Mouse (Mus musculus): ENCODE measurements around the gene Supt3. TPM values are rescaled to one million over a fixed set of nuclear protein-coding genes. Genes with fewer than 3 reads are reported as not detected.

The Supt3 gene
- polyA plus RNA-seq, 1 experiment, result 11.4 TPM

DNA sequence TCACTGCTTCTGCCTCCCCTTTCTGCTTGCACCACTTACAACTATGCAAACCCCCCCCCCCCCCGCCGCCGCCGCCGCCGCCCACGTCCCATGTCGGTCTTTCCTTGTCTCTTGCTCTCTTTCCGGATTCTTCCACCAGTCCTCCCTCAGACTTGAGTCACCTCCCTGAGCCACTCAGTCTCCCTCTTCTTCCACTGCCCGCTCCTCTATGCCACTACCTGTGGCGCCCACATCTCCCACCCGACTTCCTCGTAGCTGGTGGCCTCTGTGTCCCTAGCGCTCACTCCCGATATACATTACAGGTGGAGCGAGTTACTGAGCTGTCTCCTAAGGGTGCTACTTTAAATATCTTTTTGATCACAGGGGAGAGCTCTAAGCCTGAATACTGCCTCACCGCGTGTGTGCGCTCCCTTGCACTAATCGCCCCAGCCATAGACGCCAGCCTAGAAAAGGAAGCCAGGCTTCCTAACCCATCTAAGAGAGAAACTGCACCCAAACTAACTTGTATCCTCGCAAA lies 38.8 kb upstream of the Supt3 start:
- peaks cover 63% of the 10 kb centered on the region for H3K27me3 ChIP-seq (replicated peaks)

GRCm38 (mm10) chr17:44742246-44742645 lies 34.7 kb upstream of the Supt3 start:
- Histone ChIP-seq H3K36me3 (replicated peaks; ENCODE audit: low read length) (no peaks in the 10 kb centered on the region), H3K9me3 (no peaks in the 10 kb centered on the region), H3K4me3 (replicated peaks) (no peak overlapping the region), H3K27me3 (replicated peaks) (peaks cover 30% of the 10 kb centered on the region), H3K4me1 (peaks cover 14% of the 10 kb centered on the region)
- TF ChIP-seq FLI1 (IDR thresholded peaks at IDR 0.05; ENCODE audit: low read length) (no peak), GATA1 (IDR thresholded peaks at IDR 0.05; ENCODE audit: borderline replicate concordance, low read length) (no peak)

More for the DNA sequence above, 38.8 kb upstream of the Supt3 start:
- no peak for TF ChIP-seq FLI1 (IDR thresholded peaks at IDR 0.05; ENCODE audit: low read length)
- no peak for TF ChIP-seq GATA1 (IDR thresholded peaks at IDR 0.05; ENCODE audit: borderline replicate concordance, low read length)
- peak overlapping the region; percentile 90 for H3K4me3 ChIP-seq (replicated peaks)
- no peaks in the 10 kb centered on the region for H3K36me3 ChIP-seq (replicated peaks; ENCODE audit: low read length)
- H3K9me3 ChIP-seq, result no peaks in the 10 kb centered on the region
- peaks cover 39% of the 10 kb centered on the region for H3K4me1 ChIP-seq

DNA sequence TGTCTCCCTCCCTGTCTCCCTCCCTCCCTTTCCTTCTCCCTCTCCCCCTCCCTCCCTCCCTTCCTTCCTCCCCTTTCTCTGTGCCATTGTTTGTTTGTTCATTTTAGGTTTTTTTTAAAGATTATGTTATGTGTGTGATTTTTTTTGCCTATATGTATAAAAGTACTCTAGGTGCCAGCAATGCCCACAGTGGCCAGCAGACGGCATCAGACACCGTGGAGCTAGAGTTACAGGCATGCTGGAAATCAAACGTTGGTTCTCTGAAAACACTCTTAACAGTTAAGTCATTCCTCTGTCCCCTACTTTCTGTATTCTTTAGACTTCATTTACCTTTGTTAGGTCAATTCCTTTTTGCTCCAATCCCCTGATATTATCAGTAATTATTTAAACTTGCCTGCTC lies 33.2 kb upstream of the Supt3 start:
- TF ChIP-seq FLI1 (IDR thresholded peaks at IDR 0.05; ENCODE audit: low read length), result no peak
- no peak for TF ChIP-seq GATA1 (IDR thresholded peaks at IDR 0.05; ENCODE audit: borderline replicate concordance, low read length)
- H3K4me3 ChIP-seq (replicated peaks), result no peak overlapping the region
- H3K9me3 ChIP-seq, result no peaks in the 10 kb centered on the region
- no peaks in the 10 kb centered on the region for H3K36me3 ChIP-seq (replicated peaks; ENCODE audit: low read length)
- peaks cover 15% of the 10 kb centered on the region for H3K27me3 ChIP-seq (replicated peaks)
- H3K4me1 ChIP-seq, result no peaks in the 10 kb centered on the region

- TF ChIP-seq GATA1 (IDR thresholded peaks at IDR 0.05; ENCODE audit: borderline replicate concordance, low read length), result no peak
- no peak for TF ChIP-seq FLI1 (IDR thresholded peaks at IDR 0.05; ENCODE audit: low read length)
- no peak overlapping the region for H3K4me3 ChIP-seq (replicated peaks)
- peaks cover 8% of the 10 kb centered on the region for H3K27me3 ChIP-seq (replicated peaks)
- peaks cover 3% of the 10 kb centered on the region; the same call in 1 of the 2 replicates for H3K4me1 ChIP-seq
- H3K9me3 ChIP-seq, result no peaks in the 10 kb centered on the region
- H3K36me3 ChIP-seq (replicated peaks; ENCODE audit: low read length), result no peaks in the 10 kb centered on the region
Measured at GRCm38 (mm10) chr17:44745378-44745777, 31.6 kb upstream of the Supt3 start.

DNA sequence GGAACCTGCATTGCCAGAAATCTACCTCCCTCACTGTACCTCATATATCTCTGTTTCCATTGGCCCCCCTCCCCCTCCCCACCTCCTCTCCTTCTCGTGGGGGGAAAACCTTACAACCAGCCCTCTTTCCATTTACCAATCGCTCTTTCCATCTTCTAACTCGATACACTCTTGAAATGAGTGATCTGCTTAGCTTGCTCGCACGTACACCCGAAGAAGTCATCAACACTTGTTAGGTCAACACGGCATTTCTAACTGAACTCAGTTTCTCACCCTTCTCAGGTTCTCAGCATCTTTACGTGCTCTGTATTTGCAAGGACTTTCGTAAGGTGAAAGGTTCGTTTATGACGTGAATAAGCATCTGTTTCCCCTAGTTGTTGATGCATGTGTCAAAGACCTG lies 10.6 kb upstream of the Supt3 start:
- Histone ChIP-seq H3K4me1 (no peaks in the 10 kb centered on the region), H3K9me3 (peaks cover 5% of the 10 kb centered on the region; the same call in 1 of the 2 replicates), H3K36me3 (replicated peaks; ENCODE audit: low read length) (no peaks in the 10 kb centered on the region), H3K4me3 (replicated peaks) (no peak overlapping the region), H3K27me3 (replicated peaks) (no peaks in the 10 kb centered on the region)
- TF ChIP-seq FLI1 (IDR thresholded peaks at IDR 0.05; ENCODE audit: low read length), result no peak
- no peak for TF ChIP-seq GATA1 (IDR thresholded peaks at IDR 0.05; ENCODE audit: borderline replicate concordance, low read length)

GRCm38 (mm10) chr17:44766975-44767374 lies 10.0 kb upstream of the Supt3 start:
- H3K36me3 ChIP-seq (replicated peaks; ENCODE audit: low read length), result no peaks in the 10 kb centered on the region
- H3K9me3 ChIP-seq, result peaks cover 5% of the 10 kb centered on the region; the same call in 1 of the 2 replicates
- TF ChIP-seq GATA1 (IDR thresholded peaks at IDR 0.05; ENCODE audit: borderline replicate concordance, low read length), result no peak
- no peak for TF ChIP-seq FLI1 (IDR thresholded peaks at IDR 0.05; ENCODE audit: low read length)

DNA sequence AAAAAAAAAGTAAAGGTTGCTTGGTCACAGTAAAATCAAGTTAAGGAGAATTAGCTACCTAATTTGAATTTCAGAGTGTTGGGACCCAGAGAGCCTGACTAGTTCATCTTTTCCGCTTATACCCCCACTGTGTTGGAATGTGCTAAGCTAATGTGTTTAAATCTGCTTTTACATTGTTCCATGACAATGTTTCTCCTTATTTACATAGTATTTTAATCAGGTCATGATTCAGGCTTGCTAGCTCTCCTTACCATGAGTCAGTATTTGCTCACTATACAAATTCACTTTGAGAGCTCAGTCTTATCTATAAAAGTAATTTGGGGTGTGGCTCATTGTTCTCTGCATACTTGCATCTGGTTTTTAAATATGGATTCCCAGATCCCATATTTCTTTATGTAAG lies 9.6 kb upstream of the Supt3 start:
- Histone ChIP-seq H3K4me1 (no peaks in the 10 kb centered on the region), H3K4me3 (replicated peaks) (no peak overlapping the region), H3K27me3 (replicated peaks) (no peaks in the 10 kb centered on the region), H3K9me3 (peaks cover 5% of the 10 kb centered on the region; the same call in 1 of the 2 replicates), H3K36me3 (replicated peaks; ENCODE audit: low read length) (no peaks in the 10 kb centered on the region)
- TF ChIP-seq GATA1 (IDR thresholded peaks at IDR 0.05; ENCODE audit: borderline replicate concordance, low read length) (no peak), FLI1 (IDR thresholded peaks at IDR 0.05; ENCODE audit: low read length) (no peak)

More at GRCm38 (mm10) chr17:44766975-44767374, 10.0 kb upstream of the Supt3 start:
- Histone ChIP-seq H3K27me3 (replicated peaks) (no peaks in the 10 kb centered on the region), H3K4me1 (no peaks in the 10 kb centered on the region), H3K4me3 (replicated peaks) (no peak overlapping the region)

- H3K4me3 ChIP-seq (replicated peaks), result no peak overlapping the region
- H3K27me3 ChIP-seq (replicated peaks), result no peaks in the 10 kb centered on the region
- H3K9me3 ChIP-seq, result peaks cover 5% of the 10 kb centered on the region; the same call in 1 of the 2 replicates
- H3K4me1 ChIP-seq, result no peaks in the 10 kb centered on the region
- no peaks in the 10 kb centered on the region for H3K36me3 ChIP-seq (replicated peaks; ENCODE audit: low read length)
- TF ChIP-seq GATA1 (IDR thresholded peaks at IDR 0.05; ENCODE audit: borderline replicate concordance, low read length), result no peak
- no peak for TF ChIP-seq FLI1 (IDR thresholded peaks at IDR 0.05; ENCODE audit: low read length)
Measured at GRCm38 (mm10) chr17:44768522-44768921, 8.4 kb upstream of the Supt3 start.

- no peak overlapping the region for H3K4me3 ChIP-seq (replicated peaks)
- peaks cover 5% of the 10 kb centered on the region; the same call in 1 of the 2 replicates for H3K9me3 ChIP-seq
- TF ChIP-seq GATA1 (IDR thresholded peaks at IDR 0.05; ENCODE audit: borderline replicate concordance, low read length) (no peak), FLI1 (IDR thresholded peaks at IDR 0.05; ENCODE audit: low read length) (no peak)
- no peaks in the 10 kb centered on the region for H3K4me1 ChIP-seq
- no peaks in the 10 kb centered on the region for H3K27me3 ChIP-seq (replicated peaks)
- H3K36me3 ChIP-seq (replicated peaks; ENCODE audit: low read length), result no peaks in the 10 kb centered on the region
Measured at GRCm38 (mm10) chr17:44770871-44771270, 6.1 kb upstream of the Supt3 start.

DNA sequence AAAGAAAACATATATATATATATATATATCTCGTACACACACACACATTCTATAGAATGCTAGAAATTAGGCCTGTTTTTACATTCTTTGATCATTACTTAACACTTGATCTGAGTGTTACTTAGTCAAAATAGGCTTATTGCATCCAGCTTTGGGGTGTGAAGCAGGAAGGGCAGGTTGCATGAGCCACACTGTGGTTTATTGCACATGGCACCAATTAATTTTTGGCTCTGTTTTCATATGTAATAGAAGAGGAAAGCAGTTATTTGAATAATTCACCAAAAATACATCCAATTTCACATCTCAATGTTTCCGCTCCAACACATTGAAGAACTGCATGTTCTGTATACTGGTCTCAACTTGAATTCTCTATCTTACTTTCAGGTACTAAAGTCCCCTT lies 4.4 kb upstream of the Supt3 start:
- Histone ChIP-seq H3K9me3 (peaks cover 5% of the 10 kb centered on the region; the same call in 1 of the 2 replicates), H3K4me1 (peaks cover 2% of the 10 kb centered on the region), H3K27me3 (replicated peaks) (no peaks in the 10 kb centered on the region), H3K4me3 (replicated peaks) (no peak overlapping the region), H3K36me3 (replicated peaks; ENCODE audit: low read length) (no peaks in the 10 kb centered on the region)
- TF ChIP-seq GATA1 (IDR thresholded peaks at IDR 0.05; ENCODE audit: borderline replicate concordance, low read length), result no peak
- no peak for TF ChIP-seq FLI1 (IDR thresholded peaks at IDR 0.05; ENCODE audit: low read length)
